Mouse (Mus musculus): Measurements from ENCODE around the gene Pigq. TPM values are rescaled to one million over a fixed set of nuclear protein-coding genes. Genes with fewer than 3 reads are reported as not detected.

The Pigq gene
- 41.2 TPM for polyA plus RNA-seq (2014; fragmentation: Illumina TruSeq; extraction: RNeasy Lipid Tissue Mini Kit (QIAGEN cat#74804); ENCODE audit: low read depth, low replicate concordance)

GRCm38 (mm10) chr17:25944366-25945163 is at the start of gene Pigq, which contains the start of gene Nhlrc4:
TSS of gene Pigq (minus strand) at chr17:25944936.
TSS of gene Nhlrc4 (minus strand) at chr17:25944961.

GRCm38 (mm10) chr17:25985306-25986294 is 40.9 kb upstream of the Pigq start, which contains the start of gene Capn15:
TSS of gene Capn15 (minus strand) at chr17:25985796.

DNA sequence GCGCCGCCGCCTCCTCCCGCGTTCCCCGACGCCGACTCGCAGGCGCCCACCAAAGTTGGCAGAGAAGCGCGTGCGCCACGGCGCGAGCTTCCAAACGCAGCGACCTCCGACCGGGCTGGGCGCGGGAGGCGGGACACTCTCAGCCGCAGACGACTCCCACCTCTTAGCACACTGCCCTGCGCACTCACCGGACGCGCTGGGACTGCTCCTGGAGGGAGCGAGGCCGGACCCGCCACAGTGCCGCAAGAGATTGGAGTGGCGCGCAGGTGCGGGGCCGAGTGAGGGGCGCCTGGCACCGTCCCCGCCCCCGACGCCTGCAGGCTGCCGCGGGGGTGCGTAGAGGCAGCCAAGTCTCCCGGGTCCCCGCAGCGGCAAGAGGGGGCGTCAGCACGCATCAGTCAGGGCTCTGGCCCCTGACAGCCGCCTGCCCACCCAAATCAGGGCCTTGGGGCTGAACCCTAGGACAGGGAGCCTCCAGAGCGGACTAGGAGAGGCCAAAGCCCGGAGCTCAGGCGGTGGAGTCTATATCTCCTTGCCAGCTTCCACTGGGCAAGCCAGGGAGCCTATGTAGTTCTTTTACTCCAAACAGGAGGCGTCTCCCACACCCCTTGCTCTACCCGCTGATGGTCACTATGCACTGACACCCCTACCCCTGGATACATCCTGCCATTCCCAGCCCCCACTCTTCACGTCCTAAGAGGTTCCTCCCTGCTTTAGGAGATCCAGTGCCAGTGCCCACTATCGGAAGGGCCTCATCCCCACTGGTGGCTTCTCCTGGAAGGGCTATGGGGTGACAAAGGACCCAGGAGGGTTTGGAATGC is 7.3 kb upstream of the Pigq start, which contains the start of gene A930017K11Rik:
Gene A930017K11Rik (minus strand): TSS at position 763 of the 821 bp plus-strand sequence.

GRCm38 (mm10) chr17:25919144-25919785 is 25.5 kb downstream of the Pigq start, which contains the start of gene Rab40c:
TSS of gene Rab40c (minus strand) at chr17:25919727.

DNA sequence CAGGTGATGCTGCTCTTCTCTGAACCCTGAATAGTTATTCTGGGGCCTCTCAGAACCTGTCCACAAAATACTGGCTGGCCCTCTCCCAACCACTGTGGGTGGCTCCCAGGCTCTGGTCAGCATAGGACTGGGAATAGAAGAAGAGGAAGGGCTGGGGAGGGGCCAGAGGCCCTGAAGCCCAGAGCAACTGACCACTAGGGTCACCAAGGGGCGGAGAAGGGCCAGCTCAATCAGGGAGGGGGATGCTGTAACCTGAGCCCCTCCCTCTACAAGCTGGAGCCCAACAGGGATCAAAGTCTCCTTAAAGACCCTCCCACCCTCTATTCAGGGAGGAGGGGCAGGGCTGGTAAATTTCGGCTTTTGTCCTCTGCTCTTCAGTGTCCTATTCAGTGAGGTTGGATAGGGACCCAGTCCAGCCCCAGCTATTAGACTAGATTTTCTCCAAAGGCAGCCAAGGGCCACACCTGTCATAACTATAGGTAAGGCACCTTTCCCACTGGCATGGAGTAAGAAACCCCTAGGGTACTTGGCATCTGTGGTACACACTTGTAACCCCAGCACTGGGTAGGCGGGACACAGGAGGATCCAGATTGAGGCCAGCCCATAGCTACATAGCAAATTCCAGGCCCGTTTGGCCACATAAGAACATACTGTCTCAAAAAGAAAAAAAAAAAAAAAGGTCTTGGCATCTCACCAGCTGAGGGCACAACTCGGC is 64.4 kb downstream of the Pigq start, which contains the start of gene Wfikkn1:
Gene Wfikkn1 (minus strand): TSS at position 663 of the 715 bp plus-strand sequence.

Other genes starting within 250 kb of the Pigq start
- not detected for gene Gng13, start 227.8 kb downstream of the Pigq start, polyA plus RNA-seq (2014; fragmentation: Illumina TruSeq; extraction: RNeasy Lipid Tissue Mini Kit (QIAGEN cat#74804); ENCODE audit: low read depth, low replicate concordance)
- gene Chtf18, start 217.5 kb downstream of the Pigq start, polyA plus RNA-seq (2014; fragmentation: Illumina TruSeq; extraction: RNeasy Lipid Tissue Mini Kit (QIAGEN cat#74804); ENCODE audit: low read depth, low replicate concordance), result not detected
- gene Rpusd1, start 217.3 kb downstream of the Pigq start, polyA plus RNA-seq (2014; fragmentation: Illumina TruSeq; extraction: RNeasy Lipid Tissue Mini Kit (QIAGEN cat#74804); ENCODE audit: low read depth, low replicate concordance), result not detected
- gene Mslnl, start 208.9 kb downstream of the Pigq start, polyA plus RNA-seq (2014; fragmentation: Illumina TruSeq; extraction: RNeasy Lipid Tissue Mini Kit (QIAGEN cat#74804); ENCODE audit: low read depth, low replicate concordance), result not detected
- not detected for gene Msln, start 190.6 kb downstream of the Pigq start, polyA plus RNA-seq (2014; fragmentation: Illumina TruSeq; extraction: RNeasy Lipid Tissue Mini Kit (QIAGEN cat#74804); ENCODE audit: low read depth, low replicate concordance)
- 3.4 TPM for gene Narfl, start 171.2 kb downstream of the Pigq start, polyA plus RNA-seq (2014; fragmentation: Illumina TruSeq; extraction: RNeasy Lipid Tissue Mini Kit (QIAGEN cat#74804); ENCODE audit: low read depth, low replicate concordance)
- gene Haghl, start 159.3 kb downstream of the Pigq start, polyA plus RNA-seq (2014; fragmentation: Illumina TruSeq; extraction: RNeasy Lipid Tissue Mini Kit (QIAGEN cat#74804); ENCODE audit: low read depth, low replicate concordance), result 0.64 TPM
- gene Ccdc78, start 158.4 kb downstream of the Pigq start, polyA plus RNA-seq (2014; fragmentation: Illumina TruSeq; extraction: RNeasy Lipid Tissue Mini Kit (QIAGEN cat#74804); ENCODE audit: low read depth, low replicate concordance), result not detected
- 0.52 TPM for gene Fam173a, start 152.0 kb downstream of the Pigq start, polyA plus RNA-seq (2014; fragmentation: Illumina TruSeq; extraction: RNeasy Lipid Tissue Mini Kit (QIAGEN cat#74804); ENCODE audit: low read depth, low replicate concordance)
- 1.1 TPM for gene AC134908.4, start 149.3 kb downstream of the Pigq start, polyA plus RNA-seq (2014; fragmentation: Illumina TruSeq; extraction: RNeasy Lipid Tissue Mini Kit (QIAGEN cat#74804); ENCODE audit: low read depth, low replicate concordance)
- 0.17 TPM for gene Metrn, start 147.8 kb downstream of the Pigq start, polyA plus RNA-seq (2014; fragmentation: Illumina TruSeq; extraction: RNeasy Lipid Tissue Mini Kit (QIAGEN cat#74804); ENCODE audit: low read depth, low replicate concordance)
- 15.0 TPM for gene Fbxl16, start 135.9 kb downstream of the Pigq start, polyA plus RNA-seq (2014; fragmentation: Illumina TruSeq; extraction: RNeasy Lipid Tissue Mini Kit (QIAGEN cat#74804); ENCODE audit: low read depth, low replicate concordance)
- 0.47 TPM for gene Wdr24, start 121.3 kb downstream of the Pigq start, polyA plus RNA-seq (2014; fragmentation: Illumina TruSeq; extraction: RNeasy Lipid Tissue Mini Kit (QIAGEN cat#74804); ENCODE audit: low read depth, low replicate concordance)
- gene Jmjd8, start 116.1 kb downstream of the Pigq start, polyA plus RNA-seq (2014; fragmentation: Illumina TruSeq; extraction: RNeasy Lipid Tissue Mini Kit (QIAGEN cat#74804); ENCODE audit: low read depth, low replicate concordance), result 3.6 TPM
- 8.2 TPM for gene Stub1, start 111.5 kb downstream of the Pigq start, polyA plus RNA-seq (2014; fragmentation: Illumina TruSeq; extraction: RNeasy Lipid Tissue Mini Kit (QIAGEN cat#74804); ENCODE audit: low read depth, low replicate concordance)
- gene Rhbdl1, start 107.6 kb downstream of the Pigq start, polyA plus RNA-seq (2014; fragmentation: Illumina TruSeq; extraction: RNeasy Lipid Tissue Mini Kit (QIAGEN cat#74804); ENCODE audit: low read depth, low replicate concordance), result not detected
- gene Gm20683, start 103.2 kb downstream of the Pigq start, polyA plus RNA-seq (2014; fragmentation: Illumina TruSeq; extraction: RNeasy Lipid Tissue Mini Kit (QIAGEN cat#74804); ENCODE audit: low read depth, low replicate concordance), result not detected
- 19.9 TPM for gene Rhot2, start 100.1 kb downstream of the Pigq start, polyA plus RNA-seq (2014; fragmentation: Illumina TruSeq; extraction: RNeasy Lipid Tissue Mini Kit (QIAGEN cat#74804); ENCODE audit: low read depth, low replicate concordance)
- 2.5 TPM for gene Wdr90, start 83.4 kb downstream of the Pigq start, polyA plus RNA-seq (2014; fragmentation: Illumina TruSeq; extraction: RNeasy Lipid Tissue Mini Kit (QIAGEN cat#74804); ENCODE audit: low read depth, low replicate concordance)
- 5.5 TPM for gene Mcrip2, start 76.2 kb downstream of the Pigq start, polyA plus RNA-seq (2014; fragmentation: Illumina TruSeq; extraction: RNeasy Lipid Tissue Mini Kit (QIAGEN cat#74804); ENCODE audit: low read depth, low replicate concordance)
- 24.4 TPM for gene Mettl26, start 69.9 kb downstream of the Pigq start, polyA plus RNA-seq (2014; fragmentation: Illumina TruSeq; extraction: RNeasy Lipid Tissue Mini Kit (QIAGEN cat#74804); ENCODE audit: low read depth, low replicate concordance)
- not detected for gene Wfikkn1, start 64.1 kb downstream of the Pigq start, polyA plus RNA-seq (2014; fragmentation: Illumina TruSeq; extraction: RNeasy Lipid Tissue Mini Kit (QIAGEN cat#74804); ENCODE audit: low read depth, low replicate concordance)
- 2.7 TPM for gene Rab40c, start 25.2 kb downstream of the Pigq start, polyA plus RNA-seq (2014; fragmentation: Illumina TruSeq; extraction: RNeasy Lipid Tissue Mini Kit (QIAGEN cat#74804); ENCODE audit: low read depth, low replicate concordance)
- gene Nhlrc4, start within 50 bp of the Pigq start, polyA plus RNA-seq (2014; fragmentation: Illumina TruSeq; extraction: RNeasy Lipid Tissue Mini Kit (QIAGEN cat#74804); ENCODE audit: low read depth, low replicate concordance), result not detected
- gene A930017K11Rik, start 7.6 kb upstream of the Pigq start, polyA plus RNA-seq (2014; fragmentation: Illumina TruSeq; extraction: RNeasy Lipid Tissue Mini Kit (QIAGEN cat#74804); ENCODE audit: low read depth, low replicate concordance), result not detected
- gene Capn15, start 40.9 kb upstream of the Pigq start, polyA plus RNA-seq (2014; fragmentation: Illumina TruSeq; extraction: RNeasy Lipid Tissue Mini Kit (QIAGEN cat#74804); ENCODE audit: low read depth, low replicate concordance), result 0.41 TPM
- 2.3 TPM for gene Rab11fip3, start 124.6 kb upstream of the Pigq start, polyA plus RNA-seq (2014; fragmentation: Illumina TruSeq; extraction: RNeasy Lipid Tissue Mini Kit (QIAGEN cat#74804); ENCODE audit: low read depth, low replicate concordance)
- 24.1 TPM for gene Decr2, start 145.4 kb upstream of the Pigq start, polyA plus RNA-seq (2014; fragmentation: Illumina TruSeq; extraction: RNeasy Lipid Tissue Mini Kit (QIAGEN cat#74804); ENCODE audit: low read depth, low replicate concordance)
- gene Nme4, start 150.7 kb upstream of the Pigq start, polyA plus RNA-seq (2014; fragmentation: Illumina TruSeq; extraction: RNeasy Lipid Tissue Mini Kit (QIAGEN cat#74804); ENCODE audit: low read depth, low replicate concordance), result not detected
- 0.99 TPM for gene Tmem8, start 168.4 kb upstream of the Pigq start, polyA plus RNA-seq (2014; fragmentation: Illumina TruSeq; extraction: RNeasy Lipid Tissue Mini Kit (QIAGEN cat#74804); ENCODE audit: low read depth, low replicate concordance)
- gene Mrpl28, start 178.6 kb upstream of the Pigq start, polyA plus RNA-seq (2014; fragmentation: Illumina TruSeq; extraction: RNeasy Lipid Tissue Mini Kit (QIAGEN cat#74804); ENCODE audit: low read depth, low replicate concordance), result 5.4 TPM
- 26.3 TPM for gene Axin1, start 193.8 kb upstream of the Pigq start, polyA plus RNA-seq (2014; fragmentation: Illumina TruSeq; extraction: RNeasy Lipid Tissue Mini Kit (QIAGEN cat#74804); ENCODE audit: low read depth, low replicate concordance)

Measured in adrenal gland, adult 10 weeks (tissue).